Mouse (Mus musculus): ENCODE data around the gene Nsun4. TPM values are rescaled to one million over a fixed set of nuclear protein-coding genes. Genes with fewer than 3 reads are reported as not detected.

Gene Nsun4
- polyA plus RNA-seq, 1 experiment: 22.8 TPM

- Histone ChIP-seq H3K4me3 (replicated peaks; ENCODE audit: extremely low read depth, low read depth, low read length) (peak overlapping the region; percentile 64), H3K4me1 (ENCODE audit: control insufficient read depth, insufficient read depth, low read length) (peaks cover 3% of the 10 kb centered on the region; the same call in 1 of the 2 replicates)
- no peak for DNase-seq
- WGBS: 8% methylated on average over 16 of the region's 16 CpGs
- TF ChIP-seq POLR2A (IDR thresholded peaks at IDR 0.05; ENCODE audit: borderline replicate concordance, extremely low read depth, low read depth, low read length): no peak
- no peak for TF ChIP-seq CTCF (IDR thresholded peaks at IDR 0.05; ENCODE audit: insufficient read depth, low read length)
These were observed 36.8 kb downstream of the Nsun4 start for GRCm38 (mm10) chr4:116016862-116017299.

- Histone ChIP-seq H3K4me1 (ENCODE audit: control insufficient read depth, insufficient read depth, low read length) (peaks cover 3% of the 10 kb centered on the region; the same call in 1 of the 2 replicates), H3K4me3 (replicated peaks; ENCODE audit: extremely low read depth, low read depth, low read length) (peak overlapping the region; percentile 12)
- TF ChIP-seq CTCF (IDR thresholded peaks at IDR 0.05; ENCODE audit: insufficient read depth, low read length): no peak
- TF ChIP-seq POLR2A (IDR thresholded peaks at IDR 0.05; ENCODE audit: borderline replicate concordance, extremely low read depth, low read depth, low read length): no peak
- DNase-seq: no peak
- WGBS: 45% methylated on average over 3 of the region's 3 CpGs
These were observed 37.3 kb downstream of the Nsun4 start for GRCm38 (mm10) chr4:116016396-116016795.

DNA sequence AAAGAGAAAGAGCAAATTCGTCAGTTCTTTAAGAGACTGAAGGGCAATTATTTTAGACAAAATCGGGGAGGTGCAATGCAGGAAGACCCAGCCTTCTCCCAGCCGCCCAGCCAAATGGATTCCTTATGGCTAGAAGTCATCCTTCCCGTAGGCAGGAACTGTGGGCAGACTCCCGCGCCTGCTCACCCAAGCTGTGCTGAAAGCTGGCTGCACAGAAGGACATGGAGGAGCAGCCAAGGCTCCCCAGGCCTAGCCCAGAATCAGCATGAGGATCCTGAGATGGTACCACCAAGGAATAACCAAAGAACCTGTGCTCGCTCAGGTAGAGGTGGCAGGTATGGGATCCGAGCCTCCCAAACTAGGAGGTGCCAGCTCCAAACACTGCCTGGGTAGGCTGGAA is 37.7 kb downstream of the Nsun4 start:
- 59% methylated on average over 8 of the region's 8 CpGs for WGBS
- no peak for TF ChIP-seq CTCF (IDR thresholded peaks at IDR 0.05; ENCODE audit: insufficient read depth, low read length)
- TF ChIP-seq POLR2A (IDR thresholded peaks at IDR 0.05; ENCODE audit: borderline replicate concordance, extremely low read depth, low read depth, low read length): no peak
- no peak overlapping the region for H3K4me3 ChIP-seq (replicated peaks; ENCODE audit: extremely low read depth, low read depth, low read length)

DNA sequence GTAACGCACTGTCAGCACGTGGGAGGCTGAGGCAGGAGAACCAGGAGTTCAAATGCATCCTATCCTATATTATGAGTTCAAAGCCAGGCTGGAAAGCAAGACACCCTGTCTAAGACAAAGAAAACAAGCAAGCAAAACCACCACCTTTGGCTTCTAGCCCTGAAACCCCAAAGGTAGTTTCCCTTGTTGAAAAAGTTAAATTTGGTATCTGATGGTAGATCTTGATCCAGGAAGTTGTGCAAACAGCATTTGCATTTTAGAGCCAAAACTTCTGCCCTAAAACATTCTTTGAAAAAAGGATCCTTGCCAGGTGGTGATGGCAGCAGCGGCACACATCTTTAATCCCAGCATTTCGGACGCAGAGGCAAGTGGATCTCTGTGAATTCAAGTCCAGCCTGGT is 38.2 kb downstream of the Nsun4 start:
- 71% methylated on average over 5 of the region's 5 CpGs for WGBS
- Histone ChIP-seq H3K4me1 (ENCODE audit: control insufficient read depth, insufficient read depth, low read length) (peaks cover 3% of the 10 kb centered on the region; the same call in 1 of the 2 replicates), H3K4me3 (replicated peaks; ENCODE audit: extremely low read depth, low read depth, low read length) (no peak overlapping the region)
- no peak for DNase-seq
- TF ChIP-seq CTCF (IDR thresholded peaks at IDR 0.05; ENCODE audit: insufficient read depth, low read length): no peak
- no peak for TF ChIP-seq POLR2A (IDR thresholded peaks at IDR 0.05; ENCODE audit: borderline replicate concordance, extremely low read depth, low read depth, low read length)

More for the DNA sequence above, 37.7 kb downstream of the Nsun4 start:
- no peak for DNase-seq
- H3K4me1 ChIP-seq (ENCODE audit: control insufficient read depth, insufficient read depth, low read length): peaks cover 3% of the 10 kb centered on the region; the same call in 1 of the 2 replicates

- no peaks in the 10 kb centered on the region for H3K4me1 ChIP-seq (ENCODE audit: control insufficient read depth, insufficient read depth, low read length)
- WGBS: 55% methylated on average over 8 of the region's 8 CpGs
- TF ChIP-seq POLR2A (IDR thresholded peaks at IDR 0.05; ENCODE audit: borderline replicate concordance, extremely low read depth, low read depth, low read length) (no peak), CTCF (IDR thresholded peaks at IDR 0.05; ENCODE audit: insufficient read depth, low read length) (no peak)
- DNase-seq: no peak
- H3K4me3 ChIP-seq (replicated peaks; ENCODE audit: extremely low read depth, low read depth, low read length): no peak overlapping the region
These were observed 43.5 kb downstream of the Nsun4 start for GRCm38 (mm10) chr4:116010186-116010585.

GRCm38 (mm10) chr4:116001206-116001605 is 52.5 kb downstream of the Nsun4 start:
- TF ChIP-seq POLR2A (IDR thresholded peaks at IDR 0.05; ENCODE audit: borderline replicate concordance, extremely low read depth, low read depth, low read length) (no peak), CTCF (IDR thresholded peaks at IDR 0.05; ENCODE audit: insufficient read depth, low read length) (no peak)
- H3K4me3 ChIP-seq (replicated peaks; ENCODE audit: extremely low read depth, low read depth, low read length): no peak overlapping the region
- no peaks in the 10 kb centered on the region for H3K4me1 ChIP-seq (ENCODE audit: control insufficient read depth, insufficient read depth, low read length)
- 63% methylated on average over 4 of the region's 4 CpGs for WGBS
- no peak for DNase-seq

GRCm38 (mm10) chr4:116000671-116001070 is 53.0 kb downstream of the Nsun4 start:
- TF ChIP-seq POLR2A (IDR thresholded peaks at IDR 0.05; ENCODE audit: borderline replicate concordance, extremely low read depth, low read depth, low read length): no peak
- no peak for TF ChIP-seq CTCF (IDR thresholded peaks at IDR 0.05; ENCODE audit: insufficient read depth, low read length)
- no peak overlapping the region for H3K4me3 ChIP-seq (replicated peaks; ENCODE audit: extremely low read depth, low read depth, low read length)
- H3K4me1 ChIP-seq (ENCODE audit: control insufficient read depth, insufficient read depth, low read length): no peaks in the 10 kb centered on the region
- 55% methylated on average over 6 of the region's 6 CpGs for WGBS
- no peak for DNase-seq

DNA sequence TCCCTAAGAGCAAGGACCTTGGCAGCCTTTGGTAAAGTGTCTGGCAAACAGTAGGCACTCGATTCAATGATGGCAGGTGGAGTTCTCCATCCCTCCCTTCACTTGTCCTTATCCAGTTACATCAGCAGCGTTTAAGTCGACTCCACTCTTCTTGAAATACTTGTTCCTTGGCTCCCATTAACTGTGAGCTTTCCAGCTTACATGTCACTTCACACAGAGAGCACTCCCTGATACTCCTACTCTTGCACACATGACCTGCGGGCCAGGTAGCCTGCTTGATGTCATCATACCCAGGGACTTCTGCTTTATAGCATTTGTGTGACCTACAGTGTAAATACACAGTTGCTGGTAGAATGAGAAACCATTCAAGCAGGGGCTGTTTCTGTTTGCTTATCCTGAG is 56.9 kb downstream of the Nsun4 start:
- 48% methylated on average over 4 of the region's 4 CpGs for WGBS
- DNase-seq: no peak

GRCm38 (mm10) chr4:115995376-115995730 is 58.3 kb downstream of the Nsun4 start:
- Histone ChIP-seq H3K4me3 (replicated peaks; ENCODE audit: extremely low read depth, low read depth, low read length) (no peak overlapping the region), H3K4me1 (ENCODE audit: control insufficient read depth, insufficient read depth, low read length) (no peaks in the 10 kb centered on the region)
- WGBS: 73% methylated on average over 2 of the region's 2 CpGs
- DNase-seq: no peak
- TF ChIP-seq CTCF (IDR thresholded peaks at IDR 0.05; ENCODE audit: insufficient read depth, low read length) (no peak), POLR2A (IDR thresholded peaks at IDR 0.05; ENCODE audit: borderline replicate concordance, extremely low read depth, low read depth, low read length) (no peak)

More for the DNA sequence above, 56.9 kb downstream of the Nsun4 start:
- TF ChIP-seq CTCF (IDR thresholded peaks at IDR 0.05; ENCODE audit: insufficient read depth, low read length) (no peak), POLR2A (IDR thresholded peaks at IDR 0.05; ENCODE audit: borderline replicate concordance, extremely low read depth, low read depth, low read length) (no peak)
- no peaks in the 10 kb centered on the region for H3K4me1 ChIP-seq (ENCODE audit: control insufficient read depth, insufficient read depth, low read length)
- H3K4me3 ChIP-seq (replicated peaks; ENCODE audit: extremely low read depth, low read depth, low read length): no peak overlapping the region

- no peaks in the 10 kb centered on the region for H3K4me1 ChIP-seq (ENCODE audit: control insufficient read depth, insufficient read depth, low read length)
- TF ChIP-seq CTCF (IDR thresholded peaks at IDR 0.05; ENCODE audit: insufficient read depth, low read length) (no peak), POLR2A (IDR thresholded peaks at IDR 0.05; ENCODE audit: borderline replicate concordance, extremely low read depth, low read depth, low read length) (no peak)
- H3K4me3 ChIP-seq (replicated peaks; ENCODE audit: extremely low read depth, low read depth, low read length): no peak overlapping the region
- no peak for DNase-seq
- 77% methylated on average over 16 of the region's 16 CpGs for WGBS
These were observed 58.9 kb downstream of the Nsun4 start for GRCm38 (mm10) chr4:115994662-115995375.
